Mouse (Mus musculus) fibroblast of lung, adult 2 months (primary cell): ENCODE measurements at regions not wholly inside any gene's neighbourhood (a gene's known extent, or its start where the extent isn't known, plus 50 kb on each side); places are given as distances from the start of the nearest gene placed in this dataset.
"Not testable (repeated sequence)": the region's sequence is repeated elsewhere in the genome, so short reads cannot be mapped to it uniquely, and the experiment has no call there.

Experiments used
- DNase-seq: peaks from one replicate; pipeline ENCODE4 v3.0.0-alpha.2; 2011; ENCODE audit warnings: low read depth

- DNase-seq = not testable (repeated sequence)
These were observed 77.1 kb downstream of the Olfr721-ps1 start for GRCm38 (mm10) chr14:14478159-14478558.

GRCm38 (mm10) chr14:14481840-14482239, 80.7 kb downstream of the Olfr721-ps1 start:
- peak; percentile 34 for DNase-seq

- no peak for DNase-seq
These were observed 85.3 kb downstream of the Olfr721-ps1 start for GRCm38 (mm10) chr14:14486356-14486755.

- DNase-seq = no peak
These were observed 89.4 kb downstream of the Olfr721-ps1 start for GRCm38 (mm10) chr14:14490501-14490900.

GRCm38 (mm10) chr14:14492041-14492440, 90.9 kb downstream of the Olfr721-ps1 start:
- DNase-seq = no peak

- no peak for DNase-seq
These were observed 110.8 kb downstream of the Olfr721-ps1 start for GRCm38 (mm10) chr14:14511927-14512326.

GRCm38 (mm10) chr14:14513056-14513455, 112.0 kb downstream of the Olfr721-ps1 start:
- no peak for DNase-seq

- DNase-seq = no peak
These were observed 112.4 kb downstream of the Olfr721-ps1 start for GRCm38 (mm10) chr14:14513498-14513897.

GRCm38 (mm10) chr14:14514440-14515172, 113.5 kb downstream of the Olfr721-ps1 start:
- no peak for DNase-seq

- no peak for DNase-seq
These were observed 114.3 kb downstream of the Olfr721-ps1 start for GRCm38 (mm10) chr14:14515363-14515762.

GRCm38 (mm10) chr14:14515918-14516317, 114.8 kb downstream of the Olfr721-ps1 start:
- no peak for DNase-seq

GRCm38 (mm10) chr14:14518027-14518426, 116.9 kb downstream of the Olfr721-ps1 start:
- DNase-seq = no peak

GRCm38 (mm10) chr14:14518841-14519240, 117.7 kb downstream of the Olfr721-ps1 start:
- DNase-seq = peak; percentile 45

- no peak for DNase-seq
These were observed 119.1 kb downstream of the Olfr721-ps1 start for GRCm38 (mm10) chr14:14520195-14520594.

GRCm38 (mm10) chr14:14521331-14521730, 120.2 kb downstream of the Olfr721-ps1 start:
- not testable (repeated sequence) for DNase-seq

- DNase-seq = no peak
These were observed 124.1 kb downstream of the Olfr721-ps1 start for GRCm38 (mm10) chr14:14525225-14525624.

GRCm38 (mm10) chr14:14528437-14528836, 127.3 kb downstream of the Olfr721-ps1 start:
- DNase-seq = no peak

GRCm38 (mm10) chr14:14541206-14541605, 140.1 kb downstream of the Olfr721-ps1 start:
- DNase-seq = no peak

GRCm38 (mm10) chr14:14541705-14542104, 140.6 kb downstream of the Olfr721-ps1 start:
- no peak for DNase-seq

- no peak for DNase-seq
These were observed 143.1 kb downstream of the Olfr721-ps1 start for GRCm38 (mm10) chr14:14544236-14544635.

- no peak for DNase-seq
These were observed 149.9 kb upstream of the Slc4a7 start for GRCm38 (mm10) chr14:14552201-14552600.

GRCm38 (mm10) chr14:14574851-14575250, 127.2 kb upstream of the Slc4a7 start:
- DNase-seq = no peak

- no peak for DNase-seq
These were observed 110.1 kb upstream of the Slc4a7 start for GRCm38 (mm10) chr14:14591939-14592338.

- DNase-seq = no peak
These were observed 107.3 kb upstream of the Slc4a7 start for GRCm38 (mm10) chr14:14594753-14595152.
